Mouse (Mus musculus) stomach, postnatal 0 days (tissue): ENCODE results near the gene Tprkb. TPM values are rescaled to one million over a fixed set of nuclear protein-coding genes. Genes with fewer than 3 reads are reported as not detected.
A peak's percentile ranks its signal among the peaks of the same experiment; 100 is the strongest.
"Not testable (repeated sequence)": the region's sequence is repeated elsewhere in the genome, so short reads cannot be mapped to it uniquely, and the experiment has no call there.

Source experiments
- ATAC-seq: fragments of 200-750 bp; cut with Nextera tagmentation; 2 replicates; pipeline ENCODE4 v1.8.0; 2017; ENCODE audit not compliant: low FRiP score, low TSS enrichment
- DNase-seq: peaks from one replicate; pipeline ENCODE4 v3.0.0-alpha.2; 2016; ENCODE audit warnings: low spot score
- H3K27ac ChIP-seq: fragments of 300-500 bp; sonication (generic); replicated peaks from 2 replicates; pipeline ENCODE4 v1.5.1; 2014; ENCODE audit warnings: mild to moderate bottlenecking, control low read depth
- H3K27me3 ChIP-seq: fragments of 300-500 bp; sonication (generic); 2 replicates; pipeline ENCODE4 v1.6.1; 2014; ENCODE audit warnings: low read length; ENCODE audit not compliant: control insufficient read depth, insufficient read depth
- H3K36me3 ChIP-seq: fragments of 300-500 bp; sonication (generic); 2 replicates; pipeline ENCODE4 v1.6.1; 2014; ENCODE audit warnings: low read length, mixed read lengths; ENCODE audit not compliant: control insufficient read depth, insufficient read depth
- H3K4me1 ChIP-seq: fragments of 300-500 bp; sonication (generic); replicated peaks from 2 replicates; pipeline ENCODE4 v1.6.1; 2014; ENCODE audit warnings: antibody characterized with exemption; ENCODE audit not compliant: control insufficient read depth, insufficient read depth
- H3K4me2 ChIP-seq: fragments of 300-500 bp; sonication (generic); replicated peaks from 2 replicates; pipeline ENCODE4 v1.6.1; 2014; ENCODE audit warnings: low read depth, mild to moderate bottlenecking, control low read depth, moderate library complexity
- H3K4me3 ChIP-seq: fragments of 300-500 bp; sonication (generic); 2 replicates; pipeline ENCODE4 v1.5.1; 2014; ENCODE audit warnings: low read depth, low read length, control low read depth
- H3K9ac ChIP-seq: fragments of 300-500 bp; sonication (generic); 2 replicates; pipeline ENCODE4 v1.6.1; 2014; ENCODE audit warnings: mild to moderate bottlenecking, low read length, control low read depth, mixed read lengths
- H3K9me3 ChIP-seq: fragments of 300-500 bp; sonication (generic); 2 replicates; pipeline ENCODE4 v1.6.1; 2016; ENCODE audit warnings: low read length; ENCODE audit not compliant: control insufficient read depth
- CTCF ChIP-seq: IDR thresholded peaks from 2 replicates; pipeline ENCODE4 v1.5.1; 2016; ENCODE audit warnings: antibody characterized with exemption, low read depth, mild to moderate bottlenecking, moderate library complexity
- EP300 ChIP-seq: optimal IDR thresholded peaks from 2 replicates; pipeline ENCODE3; 2016; ENCODE audit warnings: antibody characterized with exemption
- WGBS: fragments of 180-500 bp; shearing (Covaris S2); extraction: QIAGEN DNeasy Blood & Tissue Kit; methylation state at CpG from one replicate; pipeline ENCODE4 v1.1.7; 2014; 5-methylcytosine and 5-hydroxymethylcytosine counted together
- polyA plus RNA-seq: library from polyadenylated mRNA; unstranded; fragments of >200 nt; fragmentation: Nextera tagmentation; extraction: Ambion mirVana; gene quantifications from 2 replicates; pipeline ENCODE4 v1.2.1, GENCODE M21; 2015

Gene Tprkb
- polyA plus RNA-seq, 1 experiment from 2014 or later, result 28.8 TPM

- H3K9ac ChIP-seq, result no peak overlapping the region
- H3K36me3 ChIP-seq, result no peaks in the 10 kb centered on the region; the same call in 1 of the 2 replicates
- DNase-seq (no peak), ATAC-seq (no peak)
- 65% methylated on average over 10 of the region's 10 CpGs for WGBS
- H3K4me1 ChIP-seq, result no peaks in the 10 kb centered on the region
- no peak overlapping the region for H3K4me3 ChIP-seq
- H3K27me3 ChIP-seq, result no peaks in the 10 kb centered on the region
- TF ChIP-seq EP300 (no peak), CTCF (no peak)
- H3K27ac ChIP-seq, result no peak overlapping the region
- H3K9me3 ChIP-seq, result no peaks in the 10 kb centered on the region
- no peak overlapping the region for H3K4me2 ChIP-seq
Observed at GRCm38 (mm10) chr6:85938701-85939100, 27.0 kb downstream of the Tprkb start.

GRCm38 (mm10) chr6:85942469-85942868 lies 30.8 kb downstream of the Tprkb start:
- no peak overlapping the region for H3K4me2 ChIP-seq
- no peaks in the 10 kb centered on the region for H3K4me1 ChIP-seq
- WGBS, result 88% methylated on average over 3 of the region's 3 CpGs
- no peaks in the 10 kb centered on the region for H3K27me3 ChIP-seq
- no peak overlapping the region for H3K4me3 ChIP-seq
- ATAC-seq (no peak), DNase-seq (no peak)
- no peak for TF ChIP-seq EP300
- TF ChIP-seq CTCF, result no peak
- H3K9ac ChIP-seq, result no peak overlapping the region
- peaks cover 12% of the 10 kb centered on the region for H3K36me3 ChIP-seq
- no peaks in the 10 kb centered on the region for H3K9me3 ChIP-seq
- H3K27ac ChIP-seq, result no peak overlapping the region

DNA sequence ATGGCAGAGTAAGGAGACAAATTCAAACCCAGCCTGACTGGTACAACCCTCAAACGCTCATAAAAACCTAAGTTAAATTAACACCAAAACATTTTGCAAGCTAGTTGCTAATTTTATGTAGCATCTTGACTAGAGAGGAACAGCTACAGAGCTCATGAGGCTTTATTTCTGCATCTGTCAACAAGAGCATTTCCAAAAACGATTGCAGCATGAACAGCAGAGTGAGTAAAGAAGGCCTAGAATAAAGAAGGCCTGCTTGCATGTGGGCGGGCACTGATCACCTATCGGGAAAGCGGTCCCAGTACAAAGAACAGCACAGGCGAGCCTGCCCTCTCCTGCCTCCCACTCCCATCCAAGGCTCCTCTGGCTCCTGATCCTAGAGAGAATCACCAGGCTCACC lies 36.9 kb downstream of the Tprkb start:
- 83% methylated on average over 6 of the region's 6 CpGs for WGBS
- Histone ChIP-seq H3K9me3 (no peaks in the 10 kb centered on the region), H3K4me3 (no peak overlapping the region), H3K9ac (no peak overlapping the region), H3K36me3 (peaks cover 29% of the 10 kb centered on the region), H3K4me2 (no peak overlapping the region), H3K27ac (no peak overlapping the region), H3K27me3 (no peaks in the 10 kb centered on the region), H3K4me1 (no peaks in the 10 kb centered on the region)
- TF ChIP-seq EP300 (no peak), CTCF (no peak)
- no peak for DNase-seq
- ATAC-seq, result no peak

GRCm38 (mm10) chr6:85957581-85957980 lies 45.9 kb downstream of the Tprkb start:
- H3K4me2 ChIP-seq, result no peak overlapping the region
- H3K36me3 ChIP-seq, result peaks cover 21% of the 10 kb centered on the region
- no peak overlapping the region for H3K27ac ChIP-seq
- no peak for ATAC-seq
- WGBS, result 71% methylated on average over 3 of the region's 3 CpGs
- no peak overlapping the region for H3K9ac ChIP-seq
- no peak overlapping the region for H3K4me3 ChIP-seq
- H3K9me3 ChIP-seq, result no peaks in the 10 kb centered on the region
- DNase-seq, result no peak
- peaks cover 4% of the 10 kb centered on the region; the same call in 1 of the 2 replicates for H3K4me1 ChIP-seq
- TF ChIP-seq EP300 (no peak), CTCF (no peak)
- H3K27me3 ChIP-seq, result no peaks in the 10 kb centered on the region

DNA sequence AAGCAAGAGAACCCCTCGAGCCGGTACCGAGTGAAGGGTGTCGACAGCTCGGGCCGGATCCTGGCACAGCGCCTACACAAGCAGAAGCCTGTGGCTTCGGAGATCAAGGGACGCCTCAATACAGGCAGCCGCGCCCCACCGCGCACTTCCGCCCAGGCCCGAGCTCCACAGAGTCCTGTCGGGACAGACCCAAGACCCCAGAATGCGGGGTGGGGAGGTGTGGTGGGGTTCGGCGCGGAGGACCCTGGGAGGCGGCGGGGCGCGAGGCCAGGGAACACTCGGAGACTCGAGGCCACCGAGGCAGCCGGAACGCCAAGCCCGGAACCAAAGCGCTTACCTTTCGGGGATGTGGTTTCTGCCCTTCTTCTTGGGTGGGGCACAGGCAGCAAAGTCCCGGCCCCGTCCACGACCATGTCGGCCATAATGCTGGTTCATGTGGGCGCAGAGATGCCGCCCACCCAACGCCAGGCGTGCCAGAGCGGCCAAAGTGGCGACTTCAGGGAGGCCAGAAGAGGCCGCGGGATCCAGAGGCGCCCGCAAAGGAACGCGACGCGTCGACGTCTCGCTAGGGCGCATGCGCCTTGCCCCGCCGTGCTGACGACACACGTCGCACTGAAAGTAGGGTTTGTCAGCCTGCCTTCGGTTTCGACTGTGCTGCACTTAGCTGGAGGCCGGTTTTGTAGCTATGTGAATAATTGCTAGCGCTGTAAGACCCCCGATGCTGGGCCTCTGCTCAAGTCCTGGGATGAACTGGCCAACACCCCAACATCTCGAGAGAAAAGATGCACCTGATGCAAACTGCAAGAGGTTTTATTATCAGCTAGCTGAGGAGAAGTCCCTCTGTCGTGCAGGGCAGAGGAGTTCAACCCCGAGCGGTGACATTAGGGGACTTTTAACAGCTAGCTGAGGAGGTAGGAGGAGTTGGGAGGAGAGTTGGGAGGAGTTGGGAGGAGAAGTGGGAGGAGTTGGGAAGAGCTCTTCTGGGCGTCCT lies 49.7 kb downstream of the Tprkb start, which contains the start of gene Dusp11:
TSS of gene Dusp11 (minus strand) at position 567 of the 991 bp plus-strand sequence.
- H3K4me2 ChIP-seq, result peak within 1 kb of the TSS; percentile 60
- H3K27ac ChIP-seq, result peak within 1 kb of the TSS; percentile 99
- H3K36me3 ChIP-seq, result peaks cover 4% of the 10 kb centered on the region; the same call in 1 of the 2 replicates
- under 1% methylated on average over 70 of the region's 70 CpGs for WGBS
- no peak for TF ChIP-seq EP300
- TF ChIP-seq CTCF, result peak; percentile 1; the same call in 1 of the 2 replicates
- peak within 1 kb of the TSS; percentile 98 for H3K9ac ChIP-seq
- peaks cover 4% of the 10 kb centered on the region; the same call in 1 of the 2 replicates for H3K4me1 ChIP-seq
- H3K27me3 ChIP-seq, result no peaks in the 10 kb centered on the region
- DNase-seq, result peak; percentile 92
- H3K4me3 ChIP-seq, result peak within 1 kb of the TSS; percentile 85
- no peaks in the 10 kb centered on the region for H3K9me3 ChIP-seq
- ATAC-seq, result peak; percentile 95

DNA sequence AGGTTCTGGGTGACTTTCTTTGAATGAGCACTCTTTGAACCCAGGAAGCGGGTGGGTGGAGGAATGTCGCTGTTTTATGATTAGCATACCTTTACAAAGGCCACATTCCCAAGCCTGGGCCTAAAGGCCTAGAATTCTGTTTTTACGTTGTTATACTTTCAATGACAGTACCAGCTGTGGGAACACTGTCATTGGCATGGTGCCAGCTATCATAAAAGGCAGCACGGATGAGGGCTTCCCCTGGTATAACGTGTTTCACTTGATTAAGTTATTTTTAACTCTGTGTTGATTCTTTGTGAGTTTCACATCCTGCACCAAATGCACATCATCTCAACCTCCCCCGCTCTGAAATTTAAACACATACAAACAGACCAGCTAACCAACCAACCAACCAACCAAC lies 54.4 kb downstream of the Tprkb start:
- not testable (repeated sequence) for H3K4me1 ChIP-seq, H3K27me3 ChIP-seq, H3K9me3 ChIP-seq, DNase-seq, H3K27ac ChIP-seq, H3K4me3 ChIP-seq, ATAC-seq, H3K36me3 ChIP-seq, H3K9ac ChIP-seq, H3K4me2 ChIP-seq
- 27% methylated on average over 4 of the region's 6 CpGs for WGBS
